Mouse (Mus musculus): ENCODE data around the gene Rnf150. TPM values are rescaled to one million over a fixed set of nuclear protein-coding genes. Genes with fewer than 3 reads are reported as not detected.

The Rnf150 gene
- polyA plus RNA-seq, 1 experiment = 2.0 TPM

DNA sequence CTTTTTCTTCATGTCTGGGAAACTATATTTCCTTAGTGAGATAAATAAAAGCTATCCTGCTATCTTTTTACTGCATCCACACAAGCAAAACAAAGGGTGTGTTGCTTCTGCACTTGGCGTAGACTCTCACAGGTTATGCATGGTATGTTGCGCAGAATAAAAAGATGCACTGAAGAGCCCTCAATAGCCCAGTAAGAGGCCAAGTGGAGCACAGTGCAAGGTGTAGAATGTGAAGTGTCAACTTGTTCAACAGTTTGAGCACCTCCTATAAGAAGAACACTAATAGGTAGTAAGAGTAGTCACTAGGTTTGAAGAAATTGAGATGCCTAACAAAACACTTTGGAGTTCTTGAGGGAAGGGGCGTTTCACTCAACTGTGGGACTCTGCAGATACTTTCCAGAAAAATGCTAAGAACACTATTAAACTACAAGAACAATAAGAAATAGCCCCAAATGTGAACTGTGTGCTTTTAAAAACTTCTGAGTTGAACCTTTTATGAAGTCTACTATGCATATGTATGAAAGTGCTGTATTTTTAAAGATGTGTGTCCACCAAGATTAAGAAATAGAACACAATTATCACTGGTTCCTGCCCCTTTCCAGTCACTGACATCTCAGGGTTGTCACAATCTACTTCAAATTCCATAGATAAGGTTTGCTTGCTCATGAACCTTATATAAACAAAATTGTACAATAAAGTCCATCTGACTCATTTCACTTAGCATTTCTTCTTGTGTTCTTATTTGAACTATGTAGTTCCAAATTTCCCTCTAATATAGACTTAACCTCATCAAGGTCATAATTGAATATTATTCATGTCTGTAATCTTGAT lies 34.7 kb downstream of the Rnf150 start:
- Histone ChIP-seq H3K79me2 (ENCODE audit: control insufficient read depth, insufficient read depth) (peaks cover 3% of the 10 kb centered on the region), H3K36me3 (ENCODE audit: control insufficient read depth, insufficient read depth) (no peaks in the 10 kb centered on the region), H3K27me3 (ENCODE audit: control insufficient read depth, insufficient read depth, insufficient read length) (no peaks in the 10 kb centered on the region), H3K4me2 (ENCODE audit: low read depth) (no peak overlapping the region), H3ac (ENCODE audit: control insufficient read depth, insufficient read length) (no peak overlapping the region), H3K4me3 (no peak overlapping the region)
- TF ChIP-seq SRF (IDR thresholded peaks at IDR 0.05; ENCODE audit: control insufficient read depth, insufficient read length, low read depth) (no peak), MYOG (IDR thresholded peaks at IDR 0.05; ENCODE audit: control insufficient read depth in 1 of 3, insufficient read depth in 1 of 3, insufficient read length in 2 of 3, low read depth in 2 of 3) (no peak), MAX (IDR thresholded peaks at IDR 0.05; ENCODE audit: low read depth) (no peak), E2F4 (IDR thresholded peaks at IDR 0.05; ENCODE audit: insufficient read depth) (no peak), POLR2A (IDR thresholded peaks at IDR 0.05; ENCODE audit: insufficient read length, low read depth) (no peak), TCF12 (IDR thresholded peaks at IDR 0.05; ENCODE audit: insufficient read depth, poor library complexity, severe bottlenecking) (no peak), USF1 (IDR thresholded peaks at IDR 0.05; ENCODE audit: low read depth) (no peak), MYOD1 (IDR thresholded peaks at IDR 0.05; ENCODE audit: control insufficient read depth in 1 of 3, insufficient read length in 2 of 3, low read depth in 2 of 3) (no peak), CEBPB (IDR thresholded peaks at IDR 0.05; ENCODE audit: insufficient read depth, poor library complexity, severe bottlenecking) (no peak), REST (IDR thresholded peaks at IDR 0.05; ENCODE audit: insufficient read depth, insufficient read length) (no peak), TCF3 (IDR thresholded peaks at IDR 0.05; ENCODE audit: insufficient read length, low read depth) (no peak), POLR2AphosphoS2 (IDR thresholded peaks at IDR 0.05; ENCODE audit: insufficient read length, low read depth) (no peak)

DNA sequence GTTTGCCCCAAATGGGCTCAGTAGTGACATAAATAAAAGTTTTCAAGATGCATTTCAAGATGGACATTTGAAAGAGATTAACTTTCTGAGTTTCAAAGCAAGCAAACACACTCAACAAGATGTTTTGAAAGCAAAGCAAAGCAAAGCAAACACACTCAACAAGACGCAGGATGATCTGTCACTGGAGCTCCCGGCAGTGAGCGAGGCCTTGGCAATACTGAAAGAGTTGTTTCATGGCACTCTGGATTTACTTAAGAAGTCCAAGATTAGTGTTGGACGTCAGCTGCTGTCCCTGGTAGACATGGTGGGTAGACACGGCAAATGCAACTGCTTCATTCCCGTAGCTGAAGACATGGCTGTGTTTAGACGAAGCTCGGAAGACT lies 35.3 kb downstream of the Rnf150 start:
- TF ChIP-seq E2F4 (IDR thresholded peaks at IDR 0.05; ENCODE audit: insufficient read depth) = no peak
- no peak for TF ChIP-seq SRF (IDR thresholded peaks at IDR 0.05; ENCODE audit: control insufficient read depth, insufficient read length, low read depth)
- no peak for TF ChIP-seq TCF3 (IDR thresholded peaks at IDR 0.05; ENCODE audit: insufficient read length, low read depth)
- TF ChIP-seq TCF12 (IDR thresholded peaks at IDR 0.05; ENCODE audit: insufficient read depth, poor library complexity, severe bottlenecking) = no peak
- no peak for TF ChIP-seq MYOG (IDR thresholded peaks at IDR 0.05; ENCODE audit: control insufficient read depth in 1 of 3, insufficient read depth in 1 of 3, insufficient read length in 2 of 3, low read depth in 2 of 3)
- TF ChIP-seq USF1 (IDR thresholded peaks at IDR 0.05; ENCODE audit: low read depth) = no peak
- TF ChIP-seq MYOD1 (IDR thresholded peaks at IDR 0.05; ENCODE audit: control insufficient read depth in 1 of 3, insufficient read length in 2 of 3, low read depth in 2 of 3) = no peak
- TF ChIP-seq POLR2AphosphoS2 (IDR thresholded peaks at IDR 0.05; ENCODE audit: insufficient read length, low read depth) = no peak
- no peak for TF ChIP-seq CEBPB (IDR thresholded peaks at IDR 0.05; ENCODE audit: insufficient read depth, poor library complexity, severe bottlenecking)
- no peak for TF ChIP-seq REST (IDR thresholded peaks at IDR 0.05; ENCODE audit: insufficient read depth, insufficient read length)
- TF ChIP-seq POLR2A (IDR thresholded peaks at IDR 0.05; ENCODE audit: insufficient read length, low read depth) = no peak
- no peak for TF ChIP-seq MAX (IDR thresholded peaks at IDR 0.05; ENCODE audit: low read depth)
- Histone ChIP-seq H3ac (ENCODE audit: control insufficient read depth, insufficient read length) (no peak overlapping the region), H3K36me3 (ENCODE audit: control insufficient read depth, insufficient read depth) (no peaks in the 10 kb centered on the region), H3K4me2 (ENCODE audit: low read depth) (no peak overlapping the region), H3K4me3 (no peak overlapping the region), H3K27me3 (ENCODE audit: control insufficient read depth, insufficient read depth, insufficient read length) (no peaks in the 10 kb centered on the region), H3K79me2 (ENCODE audit: control insufficient read depth, insufficient read depth) (peaks cover 3% of the 10 kb centered on the region)

DNA sequence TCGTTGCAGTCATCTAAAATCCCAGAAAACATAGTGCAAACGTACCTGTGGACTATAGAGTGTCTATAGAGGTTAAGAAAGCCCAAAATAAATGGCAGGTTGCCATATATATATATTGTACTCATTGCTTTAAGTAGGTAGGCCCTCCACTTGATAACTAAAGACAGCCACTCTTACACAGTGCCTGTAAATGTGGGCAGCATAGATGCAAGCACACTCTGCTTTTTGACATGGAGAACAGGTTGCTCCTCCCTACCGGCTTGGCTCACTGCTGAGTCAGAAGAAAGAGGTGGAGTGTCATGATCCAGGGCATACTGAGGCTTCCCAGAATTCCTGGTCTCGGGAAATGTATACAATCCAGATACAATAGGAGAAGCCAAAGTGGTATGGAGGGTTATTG lies 37.8 kb downstream of the Rnf150 start:
- Histone ChIP-seq H3K4me3 (no peak overlapping the region), H3K79me2 (ENCODE audit: control insufficient read depth, insufficient read depth) (peaks cover 3% of the 10 kb centered on the region), H3ac (ENCODE audit: control insufficient read depth, insufficient read length) (no peak overlapping the region), H3K27me3 (ENCODE audit: control insufficient read depth, insufficient read depth, insufficient read length) (no peaks in the 10 kb centered on the region), H3K4me2 (ENCODE audit: low read depth) (no peak overlapping the region), H3K36me3 (ENCODE audit: control insufficient read depth, insufficient read depth) (no peaks in the 10 kb centered on the region)
- TF ChIP-seq MAX (IDR thresholded peaks at IDR 0.05; ENCODE audit: low read depth) = no peak
- no peak for TF ChIP-seq POLR2AphosphoS2 (IDR thresholded peaks at IDR 0.05; ENCODE audit: insufficient read length, low read depth)
- no peak for TF ChIP-seq TCF3 (IDR thresholded peaks at IDR 0.05; ENCODE audit: insufficient read length, low read depth)

GRCm38 (mm10) chr8:82901549-82902138 lies 38.5 kb downstream of the Rnf150 start:
- H3K79me2 ChIP-seq (ENCODE audit: control insufficient read depth, insufficient read depth) = peaks cover 3% of the 10 kb centered on the region
- no peak for TF ChIP-seq MYOD1 (IDR thresholded peaks at IDR 0.05; ENCODE audit: control insufficient read depth in 1 of 3, insufficient read length in 2 of 3, low read depth in 2 of 3)
- TF ChIP-seq E2F4 (IDR thresholded peaks at IDR 0.05; ENCODE audit: insufficient read depth) = no peak
- no peak for TF ChIP-seq MYOG (IDR thresholded peaks at IDR 0.05; ENCODE audit: control insufficient read depth in 1 of 3, insufficient read depth in 1 of 3, insufficient read length in 2 of 3, low read depth in 2 of 3)
- no peak for TF ChIP-seq TCF12 (IDR thresholded peaks at IDR 0.05; ENCODE audit: insufficient read depth, poor library complexity, severe bottlenecking)
- no peak for TF ChIP-seq CEBPB (IDR thresholded peaks at IDR 0.05; ENCODE audit: insufficient read depth, poor library complexity, severe bottlenecking)
- TF ChIP-seq TCF3 (IDR thresholded peaks at IDR 0.05; ENCODE audit: insufficient read length, low read depth) = no peak
- no peak for TF ChIP-seq USF1 (IDR thresholded peaks at IDR 0.05; ENCODE audit: low read depth)
- no peak for TF ChIP-seq REST (IDR thresholded peaks at IDR 0.05; ENCODE audit: insufficient read depth, insufficient read length)
- TF ChIP-seq MAX (IDR thresholded peaks at IDR 0.05; ENCODE audit: low read depth) = no peak
- TF ChIP-seq SRF (IDR thresholded peaks at IDR 0.05; ENCODE audit: control insufficient read depth, insufficient read length, low read depth) = no peak
- TF ChIP-seq POLR2AphosphoS2 (IDR thresholded peaks at IDR 0.05; ENCODE audit: insufficient read length, low read depth) = no peak
- no peak for TF ChIP-seq POLR2A (IDR thresholded peaks at IDR 0.05; ENCODE audit: insufficient read length, low read depth)
- H3K27me3 ChIP-seq (ENCODE audit: control insufficient read depth, insufficient read depth, insufficient read length) = no peaks in the 10 kb centered on the region
- H3K36me3 ChIP-seq (ENCODE audit: control insufficient read depth, insufficient read depth) = no peaks in the 10 kb centered on the region
- H3ac ChIP-seq (ENCODE audit: control insufficient read depth, insufficient read length) = no peak overlapping the region
- no peak overlapping the region for H3K4me3 ChIP-seq
- H3K4me2 ChIP-seq (ENCODE audit: low read depth) = no peak overlapping the region

Measured in myocyte (in vitro differentiated cells).